Mouse (Mus musculus): ENCODE data around the gene Afmid. TPM values are rescaled to one million over a fixed set of nuclear protein-coding genes. Genes with fewer than 3 reads are reported as not detected.

Afmid gene
- total and polyA plus RNA-seq, 3 experiments: 5.0 to 7.5 (median 7.3) TPM

- H3K9me3 ChIP-seq (replicated peaks; ENCODE audit: low read length): peaks cover 4% of the 10 kb centered on the region
- H3K9ac ChIP-seq (ENCODE audit: insufficient read depth, low read depth): no peak overlapping the region
- peaks cover 61% of the 10 kb centered on the region for H3K27me3 ChIP-seq (replicated peaks)
- in situ Hi-C loops (cut with MboI; ENCODE audit: low pct_ligation_motif_present, low pct_unique_long_range_greater_than_20kb, low sequenced_read_pairs) (loop anchor here (5.0 kb wide), 2 partner anchors 96 to 151 kb away; no protein-coding TSS in a partner anchor), dilution Hi-C loops (cut with MboI; ENCODE audit: extremely low pct_ligation_motif_present, extremely low pct_unique_long_range_greater_than_20kb, low sequenced_read_pairs) (no loop called here)
- no peak overlapping the region for H3K4me3 ChIP-seq (replicated peaks in 1 of 3; ENCODE audit: low read depth in 2 of 3, low read length in 2 of 3, poor library complexity in 1 of 3)
- H3K79me2 ChIP-seq (replicated peaks; ENCODE audit: control insufficient read depth, extremely low read depth, insufficient read depth, poor library complexity, severe bottlenecking): no peaks in the 10 kb centered on the region
- H3K27ac ChIP-seq (ENCODE audit: insufficient read depth, low read depth): no peak overlapping the region
- H3K4me2 ChIP-seq (ENCODE audit: insufficient read depth, low read depth, poor library complexity, severe bottlenecking): peak overlapping the region; percentile 24; the same call in 1 of the 2 replicates
- H3K4me1 ChIP-seq (ENCODE audit: control insufficient read depth in 1 of 2, insufficient read depth in 2 of 2): peaks cover 17 to 32% of the 10 kb centered on the region in 2 experiments
- H3K36me3 ChIP-seq (replicated peaks in 1 of 2; ENCODE audit: control insufficient read depth in 1 of 2, insufficient read depth in 1 of 2, low read length in 1 of 2): no peaks in the 10 kb centered on the region
- DNase-seq (ENCODE audit: extremely low read depth): no peak
- TF ChIP-seq SMC3 (IDR thresholded peaks at IDR 0.05; ENCODE audit: low read depth, low read length) (0 out of 2 replicates have a peak, but pooled peaks have one; percentile 3), MAZ (IDR thresholded peaks at IDR 0.05; ENCODE audit: low read depth, low read length) (no peak)
These were observed 45.7 kb downstream of the Afmid start for GRCm38 (mm10) chr11:117871376-117871775.

- Histone ChIP-seq H3K79me2 (replicated peaks; ENCODE audit: control insufficient read depth, extremely low read depth, insufficient read depth, poor library complexity, severe bottlenecking) (no peaks in the 10 kb centered on the region), H3K27ac (ENCODE audit: insufficient read depth, low read depth) (no peak overlapping the region), H3K4me3 (replicated peaks in 1 of 3; ENCODE audit: low read depth in 2 of 3, low read length in 2 of 3, poor library complexity in 1 of 3) (no peak overlapping the region), H3K27me3 (replicated peaks) (peaks cover 65% of the 10 kb centered on the region), H3K9me3 (replicated peaks; ENCODE audit: low read length) (peaks cover 4% of the 10 kb centered on the region), H3K9ac (ENCODE audit: insufficient read depth, low read depth) (no peak overlapping the region), H3K36me3 (replicated peaks in 1 of 2; ENCODE audit: control insufficient read depth in 1 of 2, insufficient read depth in 1 of 2, low read length in 1 of 2) (no peaks in the 10 kb centered on the region), H3K4me2 (ENCODE audit: insufficient read depth, low read depth, poor library complexity, severe bottlenecking) (peak overlapping the region; percentile 24; the same call in 1 of the 2 replicates), H3K4me1 (ENCODE audit: control insufficient read depth in 1 of 2, insufficient read depth in 2 of 2) (peaks cover 15 to 27% of the 10 kb centered on the region in 2 experiments)
- dilution Hi-C loops (cut with MboI; ENCODE audit: extremely low pct_ligation_motif_present, extremely low pct_unique_long_range_greater_than_20kb, low sequenced_read_pairs) (no loop called here), in situ Hi-C loops (cut with MboI; ENCODE audit: low pct_ligation_motif_present, low pct_unique_long_range_greater_than_20kb, low sequenced_read_pairs) (loop anchor here (5.0 kb wide), 2 partner anchors 95 to 150 kb away; no protein-coding TSS in a partner anchor)
- DNase-seq (ENCODE audit: extremely low read depth): peak; percentile 78
- TF ChIP-seq MEF2A (IDR thresholded peaks at IDR 0.05; ENCODE audit: borderline replicate concordance, low read depth, low read length) (peak; percentile 82), CHD2 (IDR thresholded peaks at IDR 0.05; ENCODE audit: low read length) (no peak; the same call in 1 of the 2 replicates), PAX5 (IDR thresholded peaks at IDR 0.05; ENCODE audit: low read length) (no peak), RAD21 (IDR thresholded peaks at IDR 0.05; ENCODE audit: low read depth, low read length) (no peak; the same call in 1 of the 2 replicates), NELFE (IDR thresholded peaks at IDR 0.05; ENCODE audit: low read depth, low read length) (no peak), IRF4 (IDR thresholded peaks at IDR 0.05; ENCODE audit: low read depth, low read length) (peak; percentile 86), ZMIZ1 (IDR thresholded peaks at IDR 0.05; ENCODE audit: low read depth, low read length) (no peak), E2F4 (IDR thresholded peaks at IDR 0.05; ENCODE audit: insufficient replicate concordance, low read depth, low read length) (no peak), HCFC1 (IDR thresholded peaks at IDR 0.05; ENCODE audit: low read depth, low read length) (no peak), ZC3H11A (IDR thresholded peaks at IDR 0.05; ENCODE audit: low read depth, low read length) (no peak), POLR2AphosphoS2 (IDR thresholded peaks at IDR 0.05; ENCODE audit: low read depth, low read length) (no peak), CTCF (conservative IDR thresholded peaks at IDR 0.05 in 1 of 2, IDR thresholded peaks at IDR 0.05 in 1 of 2; ENCODE audit: low read depth in 2 of 2, low read length in 2 of 2) (no peak), JUND (conservative IDR thresholded peaks at IDR 0.05; ENCODE audit: low read depth, low read length) (no peak), MYC (IDR thresholded peaks at IDR 0.05; ENCODE audit: low read depth, low read length) (peak; percentile 90), BHLHE40 (IDR thresholded peaks at IDR 0.05; ENCODE audit: low read depth, low read length) (peak; percentile 94), MAX (IDR thresholded peaks at IDR 0.05; ENCODE audit: low read length) (peak; percentile 92), KAT2A (IDR thresholded peaks at IDR 0.05; ENCODE audit: insufficient replicate concordance, low read length) (no peak), TBP (conservative IDR thresholded peaks at IDR 0.05; ENCODE audit: low read depth, low read length) (no peak), ZNF384 (IDR thresholded peaks at IDR 0.05; ENCODE audit: low read depth, low read length) (no peak), MXI1 (IDR thresholded peaks at IDR 0.05; ENCODE audit: low read depth, low read length) (no peak; the same call in 1 of the 2 replicates), MAZ (IDR thresholded peaks at IDR 0.05; ENCODE audit: low read depth, low read length) (no peak; the same call in 1 of the 2 replicates), UBTF (IDR thresholded peaks at IDR 0.05; ENCODE audit: low read depth, low read length) (0 out of 2 replicates have a peak, but pooled peaks have one; percentile 19), EP300 (IDR thresholded peaks at IDR 0.05; ENCODE audit: low read length) (peak; percentile 85), SMC3 (IDR thresholded peaks at IDR 0.05; ENCODE audit: low read depth, low read length) (0 out of 2 replicates have a peak, but pooled peaks have one; percentile 3), NRF1 (IDR thresholded peaks at IDR 0.05; ENCODE audit: low read depth, low read length) (no peak), CHD1 (IDR thresholded peaks at IDR 0.05; ENCODE audit: low read depth, low read length) (no peak), USF2 (conservative IDR thresholded peaks at IDR 0.05; ENCODE audit: low read depth, low read length) (peak; percentile 57), ZKSCAN1 (IDR thresholded peaks at IDR 0.05; ENCODE audit: borderline replicate concordance, low read depth, low read length) (no peak), ELF1 (IDR thresholded peaks at IDR 0.05; ENCODE audit: low read depth, low read length) (peak; percentile 57; the same call in 1 of the 2 replicates), RCOR1 (conservative IDR thresholded peaks at IDR 0.05; ENCODE audit: low read depth, low read length) (peak; percentile 86), GABPA (IDR thresholded peaks at IDR 0.05; ENCODE audit: insufficient replicate concordance, low read depth, low read length) (no peak)
These were observed 46.3 kb downstream of the Afmid start for GRCm38 (mm10) chr11:117871911-117872584.
